In the genomic region with DNA sequence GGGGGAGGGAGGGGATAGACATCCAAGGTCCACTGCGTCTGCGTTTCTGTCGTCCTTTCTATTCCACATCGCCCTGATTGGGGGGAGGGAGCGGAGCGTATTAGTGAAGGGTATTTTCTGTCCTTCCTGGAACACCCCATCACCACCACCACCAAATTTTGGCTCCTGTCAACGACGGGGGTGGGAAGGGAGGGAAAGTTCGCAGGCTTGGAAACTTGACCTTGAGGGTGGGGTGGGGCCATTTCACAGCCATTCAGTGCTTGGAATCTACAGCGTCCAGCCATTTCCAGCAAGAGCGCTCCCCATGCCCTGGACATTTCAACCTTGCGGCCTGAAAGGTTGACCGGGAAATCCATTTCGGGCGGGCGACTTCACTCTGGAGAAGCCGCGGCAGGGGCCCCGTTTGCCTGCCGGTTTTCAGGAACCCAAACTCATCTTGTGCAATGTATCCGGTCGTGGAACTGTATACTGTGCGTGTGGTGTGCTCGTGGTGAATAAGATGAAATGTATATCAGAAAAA, we compare ENCODE assay signal across 12 mouse cellular contexts. TPM values are rescaled to one million over a fixed set of nuclear protein-coding genes. Genes with fewer than 3 reads are reported as not detected.
A peak's percentile ranks its signal among the peaks of the same experiment; 100 is the strongest.
DNase-seq lines count a peak whose midpoint lies in the region; ATAC-seq lines count a peak whose summit lies in the region.
"Had no signal": no experiment of that assay in that cellular context is flagged by ENCODE, and none has a peak within 500 bp of the region (broad histone marks: within the 10 kb centered on the region; RNA-seq: fewer than 3 reads in every experiment).

No protein-coding gene starts in this region.

- ATAC-seq in heart, embryonic 13.5 days (ENCODE audit: extremely low read depth, insufficient number of reproducible peaks, low FRiP score, low TSS enrichment): no peak
- ATAC-seq in forebrain, embryonic 12.5 days (ENCODE audit: low FRiP score): no peak
- ATAC-seq in limb, embryonic 13.5 days (ENCODE audit: low FRiP score, low read depth): no peak
- ATAC-seq: activated CD4-positive, CD25-positive, alpha-beta regulatory T cell, adult 4 months had no signal

- peaks cover 100% of the 10 kb centered on the region for H3K27me3 ChIP-seq in heart, embryonic 13.5 days (replicated peaks)
- H3K27me3 ChIP-seq in forebrain, embryonic 12.5 days: peaks cover 98% of the 10 kb centered on the region
- H3K27me3 ChIP-seq in limb, embryonic 13.5 days: peaks cover 100% of the 10 kb centered on the region

- no peak overlapping the region for H3K27ac ChIP-seq in heart, embryonic 13.5 days (replicated peaks)
- peak overlapping the region; percentile 61 for H3K27ac ChIP-seq in forebrain, embryonic 12.5 days
- H3K27ac ChIP-seq in limb, embryonic 13.5 days: no peak overlapping the region
- H3K27ac ChIP-seq: liver, embryonic 14.5 days; stomach, embryonic 15.5 days had no signal

- H3K4me3 ChIP-seq in heart, embryonic 13.5 days: peak overlapping the region; percentile 26
- H3K4me3 ChIP-seq in forebrain, embryonic 12.5 days (replicated peaks): peak overlapping the region; percentile 51
- peak overlapping the region; percentile 22; the same call in 1 of the 2 replicates for H3K4me3 ChIP-seq in limb, embryonic 13.5 days

- peaks cover 26% of the 10 kb centered on the region for H3K4me1 ChIP-seq in heart, embryonic 13.5 days
- H3K4me1 ChIP-seq in forebrain, embryonic 12.5 days: peaks cover 35% of the 10 kb centered on the region
- H3K4me1 ChIP-seq in limb, embryonic 13.5 days: peaks cover 38% of the 10 kb centered on the region

- no peak overlapping the region for H3K9ac ChIP-seq in heart, embryonic 13.5 days
- peak overlapping the region; percentile 74 for H3K9ac ChIP-seq in forebrain, embryonic 12.5 days
- H3K9ac ChIP-seq in limb, embryonic 13.5 days: no peak overlapping the region
- H3K9ac ChIP-seq: liver, embryonic 14.5 days; stomach, embryonic 15.5 days had no signal

- DNase-seq in heart, adult 9 months (ENCODE audit: low spot score in 2 of 2): no peak
- DNase-seq in naive thymus-derived CD4-positive, alpha-beta T cell, adult 2 months (ENCODE audit: low read depth): peak; percentile 21
- no peak for DNase-seq in MN1 (ENCODE audit: low spot score)
- DNase-seq in cerebellum, adult 11-12 months: no peak
- DNase-seq in adrenal gland, postnatal 14 days: no peak
- DNase-seq: cerebellum, adult 18-20 months had no signal

- no peaks in the 10 kb centered on the region for H3K36me3 ChIP-seq in heart, embryonic 13.5 days
- 0 out of 2 replicates have a peak, but pooled peaks cover 3% of the 10 kb centered on the region for H3K36me3 ChIP-seq in forebrain, embryonic 12.5 days (replicated peaks)
- H3K36me3 ChIP-seq in limb, embryonic 13.5 days: no peaks in the 10 kb centered on the region
- H3K36me3 ChIP-seq: stomach, embryonic 15.5 days had no signal

- no peaks in the 10 kb centered on the region for H3K9me3 ChIP-seq in heart, embryonic 13.5 days
- H3K9me3 ChIP-seq in forebrain, embryonic 12.5 days: no peaks in the 10 kb centered on the region
- no peaks in the 10 kb centered on the region for H3K9me3 ChIP-seq in limb, embryonic 13.5 days
- H3K9me3 ChIP-seq: stomach, embryonic 15.5 days had no signal

- peak overlapping the region; percentile 50 for H3K4me2 ChIP-seq in heart, embryonic 13.5 days
- peak overlapping the region; percentile 52 for H3K4me2 ChIP-seq in forebrain, embryonic 12.5 days
- peak overlapping the region; percentile 44 for H3K4me2 ChIP-seq in limb, embryonic 13.5 days (replicated peaks)
- H3K4me2 ChIP-seq: stomach, embryonic 15.5 days had no signal

- WGBS in heart, embryonic 13.5 days: 1% methylated on average over 24 of the region's 24 CpGs
- 3% methylated on average over 24 of the region's 24 CpGs for WGBS in forebrain, embryonic 12.5 days
- 2% methylated on average over 23 of the region's 24 CpGs for WGBS in limb, embryonic 13.5 days

RNA-seq across cellular contexts. Expression of a gene that starts 4.7 kb away (rescaled TPM):
- polyA plus RNA-seq in heart, embryonic 13.5 days (2015; fragmentation: Nextera tagmentation; extraction: Ambion mirVana): not detected in 2 replicates
- 3.8 and 4.3 TPM in 2 replicates for polyA plus RNA-seq in forebrain, embryonic 12.5 days (2016; fragmentation: Nextera tagmentation; extraction: Ambion mirVana)
- not detected in 2 replicates for polyA plus RNA-seq in limb, embryonic 13.5 days (2015; fragmentation: Nextera tagmentation; extraction: Ambion mirVana)
- total RNA-seq in adrenal gland, postnatal 14 days (2021): 0.26 TPM in 1 of 2 replicates, not detected in the other
- polyA plus RNA-seq: activated CD4-positive, CD25-positive, alpha-beta regulatory T cell, adult 4 months; stomach, embryonic 15.5 days had no signal

RNA-seq across cellular contexts. Expression of a gene that starts 9.5 kb away (rescaled TPM):
- 7.2 and 7.6 TPM in 2 replicates for polyA plus RNA-seq in heart, embryonic 13.5 days (2015; fragmentation: Nextera tagmentation; extraction: Ambion mirVana)
- polyA plus RNA-seq in forebrain, embryonic 12.5 days (2016; fragmentation: Nextera tagmentation; extraction: Ambion mirVana): 20.3 and 22.6 TPM in 2 replicates
- polyA plus RNA-seq in limb, embryonic 13.5 days (2015; fragmentation: Nextera tagmentation; extraction: Ambion mirVana): 12.4 and 14.1 TPM in 2 replicates
- 9.9 and 10.8 TPM in 2 replicates for total RNA-seq in adrenal gland, postnatal 14 days (2021)

RNA-seq across cellular contexts. Expression of a gene that starts 50.0 kb away (rescaled TPM):
- 4.5 and 4.9 TPM in 2 replicates for polyA plus RNA-seq in heart, embryonic 13.5 days (2015; fragmentation: Nextera tagmentation; extraction: Ambion mirVana)
- polyA plus RNA-seq in forebrain, embryonic 12.5 days (2016; fragmentation: Nextera tagmentation; extraction: Ambion mirVana): 2.9 and 3.2 TPM in 2 replicates
- 3.5 and 4.0 TPM in 2 replicates for polyA plus RNA-seq in limb, embryonic 13.5 days (2015; fragmentation: Nextera tagmentation; extraction: Ambion mirVana)
- 11.5 and 16.0 TPM in 2 replicates for total RNA-seq in adrenal gland, postnatal 14 days (2021)
